Mouse (Mus musculus): ENCODE results near the gene Ermn.
A peak's percentile ranks its signal among the peaks of the same experiment; 100 is the strongest.

- TF ChIP-seq CTCF (IDR thresholded peaks at IDR 0.05; ENCODE audit: control insufficient read depth, insufficient read depth, insufficient replicate concordance, low read depth, low read length) (peak; percentile 70; the same call in 1 of the 2 replicates), POLR2A (IDR thresholded peaks at IDR 0.05; ENCODE audit: control insufficient read depth, low read depth, low read length) (no peak)
Measured at GRCm38 (mm10) chr2:58055383-58055782, 2.7 kb upstream of the Ermn start.

All from testis, adult 2 months (tissue).